Mouse (Mus musculus) kidney, embryonic 14.5 days (tissue): ENCODE measurements around the gene Susd6. TPM values are rescaled to one million over a fixed set of nuclear protein-coding genes. Genes with fewer than 3 reads are reported as not detected.

Experiments
- ATAC-seq: fragments of 200-750 bp; cut with Nextera tagmentation; 2 replicates; pipeline ENCODE4 v1.8.0; 2017; ENCODE audit warnings: moderate number of reproducible peaks, mild to moderate bottlenecking, moderate TSS enrichment, moderate library complexity; ENCODE audit not compliant: low FRiP score, low TSS enrichment
- H3K27ac ChIP-seq: fragments of 300-500 bp; sonication (generic); 2 replicates; pipeline ENCODE4 v1.5.1; 2014; ENCODE audit warnings: low read depth, mild to moderate bottlenecking, low read length, moderate library complexity, mixed read lengths
- H3K27me3 ChIP-seq: fragments of 300-500 bp; sonication (generic); 2 replicates; pipeline ENCODE4 v1.6.1; 2014; ENCODE audit warnings: mild to moderate bottlenecking, low read length; ENCODE audit not compliant: control insufficient read depth, insufficient read depth
- H3K36me3 ChIP-seq: fragments of 300-500 bp; sonication (generic); 2 replicates; pipeline ENCODE4 v1.6.1; 2014; ENCODE audit warnings: low read length, mixed read lengths; ENCODE audit not compliant: control insufficient read depth, insufficient read depth
- H3K4me1 ChIP-seq: fragments of 300-500 bp; sonication (generic); 2 replicates; pipeline ENCODE4 v1.6.1; 2014; ENCODE audit warnings: low read length, mixed read lengths; ENCODE audit not compliant: control insufficient read depth, insufficient read depth
- H3K4me2 ChIP-seq: fragments of 300-500 bp; sonication (generic); replicated peaks from 2 replicates; pipeline ENCODE4 v1.6.1; 2014; ENCODE audit warnings: low read depth, mild to moderate bottlenecking, low read length
- H3K4me3 ChIP-seq: fragments of 300-500 bp; sonication (generic); 2 replicates; pipeline ENCODE4 v1.5.1; 2014; ENCODE audit warnings: mild to moderate bottlenecking, low read length
- H3K9ac ChIP-seq: fragments of 300-500 bp; sonication (generic); 2 replicates; pipeline ENCODE4 v1.6.1; 2014; ENCODE audit warnings: low read depth, mild to moderate bottlenecking, low read length, moderate library complexity
- H3K9me3 ChIP-seq: fragments of 300-500 bp; sonication (generic); 2 replicates; pipeline ENCODE4 v1.6.1; 2016; ENCODE audit warnings: low read length; ENCODE audit not compliant: control insufficient read depth
- WGBS: fragments of 180-500 bp; shearing (Covaris S2); extraction: QIAGEN DNeasy Blood & Tissue Kit; methylation state at CpG from one replicate; pipeline ENCODE4 v1.1.7; 2014; 5-methylcytosine and 5-hydroxymethylcytosine counted together
- polyA plus RNA-seq: library from polyadenylated mRNA; unstranded; fragments of >200 nt; fragmentation: Nextera tagmentation; extraction: Ambion mirVana; gene quantifications from 2 replicates; pipeline ENCODE4 v1.2.1, GENCODE M21; 2014

Gene Susd6
- 7.5 and 15.6 TPM in 2 replicates for polyA plus RNA-seq

DNA sequence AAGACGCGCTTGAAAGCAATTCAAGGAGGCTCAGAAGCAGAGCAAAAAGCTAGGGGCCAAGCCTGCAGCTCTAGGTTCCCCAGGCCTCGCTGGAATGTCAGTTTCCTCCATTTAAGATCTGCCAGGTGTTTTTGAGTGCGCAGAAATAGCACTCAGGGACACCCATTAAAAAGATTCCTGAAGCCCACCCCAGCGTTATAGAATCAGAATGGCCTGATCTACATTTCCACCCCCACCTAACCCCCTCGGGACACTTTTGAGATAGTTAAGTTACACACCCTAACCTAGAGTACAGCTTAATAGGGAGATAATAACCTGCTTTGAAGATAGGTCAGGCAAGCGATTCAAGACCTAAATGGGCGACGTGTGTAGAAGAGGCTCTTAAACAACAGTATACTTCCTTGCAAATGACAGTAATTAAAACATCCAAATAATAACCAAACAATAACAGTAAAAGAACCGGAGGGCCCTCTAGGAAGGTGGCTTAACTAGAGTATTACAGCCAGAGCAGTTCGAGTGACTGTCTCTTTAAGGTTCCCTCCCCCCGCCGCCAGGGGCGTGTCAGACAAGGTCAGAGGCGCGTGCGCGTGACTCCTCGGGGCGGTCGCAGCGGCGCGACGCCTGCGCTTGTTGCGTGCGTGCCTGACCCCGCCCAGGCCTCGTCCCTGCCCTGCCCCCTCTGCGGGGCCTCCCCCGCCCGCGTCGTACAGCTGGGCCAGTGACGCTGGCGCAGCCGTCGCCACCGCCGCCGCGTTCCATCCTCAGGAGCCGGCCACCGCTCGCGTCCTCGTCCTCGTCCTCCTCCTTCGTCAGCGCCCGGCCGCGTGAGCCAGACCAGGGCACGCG, at the start of gene Susd6:
Gene Susd6, plus strand, starts transcription at position 662 of the 846 bp plus-strand sequence.
- H3K27me3 ChIP-seq: no peaks in the 10 kb centered on the region
- H3K4me3 ChIP-seq: peak within 1 kb of the TSS; percentile 92
- H3K4me1 ChIP-seq: peaks cover 12% of the 10 kb centered on the region; the same call in 1 of the 2 replicates
- WGBS: 2% methylated on average over 55 of the region's 56 CpGs
- peak within 1 kb of the TSS; percentile 83 for H3K27ac ChIP-seq
- peak; percentile 99 for ATAC-seq
- peak within 1 kb of the TSS; percentile 72 for H3K4me2 ChIP-seq
- peak within 1 kb of the TSS; percentile 89 for H3K9ac ChIP-seq
- no peaks in the 10 kb centered on the region for H3K9me3 ChIP-seq
- no peaks in the 10 kb centered on the region for H3K36me3 ChIP-seq

DNA sequence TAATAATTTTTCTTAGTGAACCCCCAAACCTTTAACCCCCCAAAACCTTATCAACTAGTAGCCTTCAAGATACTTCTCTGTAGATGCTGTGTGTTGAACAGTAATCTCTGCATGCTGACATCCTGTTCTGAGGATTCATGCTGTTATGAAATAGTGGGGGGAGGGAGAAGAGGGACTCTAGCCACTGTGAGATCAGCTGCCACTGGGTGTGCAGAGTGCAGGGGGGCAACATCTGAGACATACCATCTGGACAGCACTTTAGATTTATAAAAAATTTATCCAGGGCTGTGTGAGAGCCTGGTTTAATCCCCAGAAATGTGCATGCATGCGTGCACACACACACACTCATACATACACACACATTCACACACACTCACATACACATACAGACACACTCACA, 45.7 kb upstream of the Susd6 start:
- H3K4me1 ChIP-seq: no peaks in the 10 kb centered on the region
- H3K9me3 ChIP-seq: no peaks in the 10 kb centered on the region
- H3K4me3 ChIP-seq: no peak overlapping the region
- no peak overlapping the region for H3K4me2 ChIP-seq
- no peaks in the 10 kb centered on the region; the same call in 1 of the 2 replicates for H3K27me3 ChIP-seq
- no peaks in the 10 kb centered on the region for H3K36me3 ChIP-seq
- no peak overlapping the region for H3K9ac ChIP-seq
- no peak for ATAC-seq
- WGBS: 85% methylated on average over 1 of the region's 1 CpGs
- no peak overlapping the region for H3K27ac ChIP-seq

DNA sequence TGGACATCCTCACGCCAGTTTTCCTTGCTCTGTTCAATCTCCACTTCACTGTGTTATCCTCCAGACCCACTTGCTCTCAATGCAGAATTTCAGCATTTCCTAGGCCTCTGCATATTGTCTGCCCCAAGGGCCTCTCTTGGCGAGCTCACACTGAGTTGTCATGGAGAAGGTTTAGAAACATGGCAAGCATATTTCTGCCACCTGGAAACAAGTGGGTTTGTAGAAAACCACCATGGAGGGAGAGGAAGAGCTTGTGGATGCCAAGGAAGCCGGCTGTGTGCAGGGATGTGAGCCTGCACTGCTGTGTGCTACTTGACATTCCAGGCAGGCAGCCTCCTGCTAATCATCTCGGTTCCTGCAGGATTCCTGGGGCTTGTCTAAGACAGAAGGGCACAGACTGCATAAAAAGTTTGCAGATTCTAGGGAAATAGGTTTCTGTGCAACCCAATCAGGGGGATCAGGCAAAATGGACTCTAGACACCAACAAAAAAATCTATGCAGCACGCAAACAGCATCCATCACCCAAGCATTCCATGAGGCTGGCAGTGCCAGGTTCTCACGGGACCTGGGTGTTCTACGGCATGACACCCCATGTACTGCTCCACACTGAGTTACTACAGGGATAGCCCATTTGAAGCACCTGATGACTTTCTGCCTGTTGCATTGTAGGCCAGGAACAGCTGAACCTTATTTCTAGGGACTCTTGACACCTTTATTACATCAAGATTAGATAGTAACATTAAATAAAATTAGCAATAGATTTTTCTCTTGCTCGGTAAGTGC, 44.1 kb upstream of the Susd6 start:
- no peak overlapping the region for H3K27ac ChIP-seq
- no peaks in the 10 kb centered on the region for H3K4me1 ChIP-seq
- no peak overlapping the region for H3K4me2 ChIP-seq
- no peaks in the 10 kb centered on the region for H3K36me3 ChIP-seq
- no peak for ATAC-seq
- H3K4me3 ChIP-seq: no peak overlapping the region
- no peak overlapping the region for H3K9ac ChIP-seq
- no peaks in the 10 kb centered on the region for H3K9me3 ChIP-seq
- 63% methylated on average over 8 of the region's 8 CpGs for WGBS
- no peaks in the 10 kb centered on the region; the same call in 1 of the 2 replicates for H3K27me3 ChIP-seq

DNA sequence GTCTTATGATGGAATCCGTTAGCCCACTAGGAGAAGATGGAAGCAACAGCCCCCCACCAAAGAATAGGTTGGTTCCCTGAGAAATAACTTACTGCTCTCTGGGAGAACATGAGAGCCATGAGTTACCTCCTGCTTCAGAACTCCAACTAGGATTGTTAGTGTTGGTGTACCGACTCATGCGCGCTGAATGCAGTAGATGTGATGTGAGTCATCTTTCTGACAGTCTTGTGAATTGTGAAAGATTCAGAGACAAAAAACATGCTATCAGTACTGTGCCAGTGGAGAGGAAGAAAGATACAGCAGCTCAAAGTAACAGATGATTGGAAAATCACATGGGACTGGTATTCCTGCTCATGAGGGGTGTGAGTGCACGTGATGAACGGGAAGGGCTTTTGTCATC, 38.8 kb upstream of the Susd6 start:
- H3K9ac ChIP-seq: no peak overlapping the region
- ATAC-seq: no peak
- H3K36me3 ChIP-seq: no peaks in the 10 kb centered on the region
- no peaks in the 10 kb centered on the region for H3K9me3 ChIP-seq
- WGBS: 92% methylated on average over 6 of the region's 6 CpGs
- no peak overlapping the region for H3K4me3 ChIP-seq
- H3K27me3 ChIP-seq: peaks cover 9% of the 10 kb centered on the region; the same call in 1 of the 2 replicates
- H3K4me1 ChIP-seq: no peaks in the 10 kb centered on the region
- H3K27ac ChIP-seq: no peak overlapping the region
- H3K4me2 ChIP-seq: no peak overlapping the region

DNA sequence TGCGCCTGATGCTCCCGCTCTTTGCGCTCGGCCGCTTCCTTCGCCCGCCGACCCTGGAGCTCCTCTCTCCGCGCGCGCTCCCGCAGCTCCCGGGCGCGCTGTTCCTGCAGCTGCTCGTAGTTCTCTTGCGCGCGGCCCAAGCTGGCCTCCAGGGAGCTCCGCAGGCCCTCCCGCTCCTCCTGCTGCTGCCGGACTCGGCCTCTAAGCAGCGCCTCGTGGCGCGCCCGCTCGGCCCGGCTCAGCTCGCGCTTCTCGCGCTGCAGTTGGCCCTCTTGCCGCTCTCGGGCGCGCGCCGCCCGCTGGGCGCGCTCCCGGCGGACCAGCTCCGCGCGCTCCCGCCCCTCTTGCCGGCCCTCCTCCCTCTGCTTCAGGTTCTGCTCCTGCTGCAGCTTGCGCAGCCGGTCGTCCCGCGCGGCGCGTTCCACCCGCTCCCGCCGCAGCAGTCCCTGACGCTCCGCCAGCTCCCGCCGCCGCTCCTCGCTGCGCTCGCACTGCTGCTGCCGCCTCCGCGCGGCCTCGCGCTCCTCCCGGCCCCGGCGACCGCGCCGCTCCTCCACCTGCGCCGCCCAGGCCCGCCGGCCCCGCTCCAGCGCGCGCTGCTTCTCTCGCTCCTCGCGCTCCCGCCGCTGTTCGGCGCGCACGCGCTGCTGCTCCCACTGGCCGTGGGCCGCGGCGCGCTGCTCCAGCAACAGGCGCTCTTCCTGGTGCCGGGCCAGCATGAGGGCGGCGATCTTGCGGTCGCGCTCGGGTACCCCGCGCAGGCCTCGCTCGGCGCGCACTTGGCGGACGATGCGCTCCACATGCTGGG, 32.4 kb upstream of the Susd6 start:
- under 1% methylated on average over 117 of the region's 122 CpGs for WGBS
- Histone ChIP-seq H3K4me2 (peak overlapping the region; percentile 96), H3K4me1 (peaks cover 21% of the 10 kb centered on the region), H3K27me3 (peaks cover 56% of the 10 kb centered on the region), H3K9ac (peak overlapping the region; percentile 65), H3K27ac (no peak overlapping the region), H3K4me3 (peak overlapping the region; percentile 46), H3K9me3 (no peaks in the 10 kb centered on the region), H3K36me3 (no peaks in the 10 kb centered on the region)
- peak; percentile 86 for ATAC-seq

DNA sequence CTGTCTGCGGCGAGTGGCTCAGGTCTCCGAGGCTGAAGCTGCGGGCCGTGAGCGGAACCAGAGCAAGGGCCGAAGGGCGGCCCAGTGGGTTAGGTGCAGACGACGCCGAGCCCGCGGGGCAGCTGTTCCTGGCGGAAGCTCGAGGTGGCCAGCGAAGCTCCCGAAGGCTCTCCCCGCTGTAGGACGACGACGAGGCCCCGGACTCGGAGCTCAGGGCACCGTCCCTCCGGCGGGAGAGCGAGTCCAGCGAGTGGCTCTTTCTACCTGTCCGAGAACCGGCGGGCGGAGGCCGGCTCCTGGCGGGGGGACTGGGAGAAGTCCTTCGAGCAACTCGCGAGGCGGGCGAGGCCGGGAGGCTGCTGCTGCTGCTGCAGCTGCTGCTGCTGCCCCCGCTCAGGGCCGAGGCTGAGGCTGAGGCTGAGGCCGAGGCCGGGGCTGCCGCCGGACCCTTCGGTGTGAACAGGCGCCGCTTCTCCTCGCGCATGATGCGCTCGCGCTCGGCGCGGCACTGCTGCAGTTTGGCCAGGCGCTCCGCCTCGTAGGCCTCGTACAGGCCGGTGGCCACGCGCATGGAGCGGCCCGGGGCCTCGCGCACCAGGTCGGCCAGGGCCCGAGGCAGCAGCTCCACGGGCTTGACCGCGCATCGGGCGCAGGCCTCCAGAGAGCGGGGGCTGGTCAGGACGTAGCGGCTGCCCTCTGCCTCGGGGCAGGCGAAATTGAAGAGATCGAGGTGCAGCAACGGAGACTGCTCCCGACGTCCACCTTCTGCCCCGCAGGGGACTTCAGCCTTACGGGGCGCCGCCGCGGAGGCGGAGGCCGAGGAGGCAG, 31.5 kb upstream of the Susd6 start:
- Histone ChIP-seq H3K9ac (peak overlapping the region; percentile 65), H3K4me1 (peaks cover 21% of the 10 kb centered on the region), H3K36me3 (no peaks in the 10 kb centered on the region), H3K9me3 (no peaks in the 10 kb centered on the region), H3K27me3 (peaks cover 56% of the 10 kb centered on the region), H3K4me3 (peak overlapping the region; percentile 46), H3K27ac (no peak overlapping the region), H3K4me2 (peak overlapping the region; percentile 96)
- 6% methylated on average over 90 of the region's 92 CpGs for WGBS
- peak; percentile 25; the same call in 1 of the 2 replicates for ATAC-seq

DNA sequence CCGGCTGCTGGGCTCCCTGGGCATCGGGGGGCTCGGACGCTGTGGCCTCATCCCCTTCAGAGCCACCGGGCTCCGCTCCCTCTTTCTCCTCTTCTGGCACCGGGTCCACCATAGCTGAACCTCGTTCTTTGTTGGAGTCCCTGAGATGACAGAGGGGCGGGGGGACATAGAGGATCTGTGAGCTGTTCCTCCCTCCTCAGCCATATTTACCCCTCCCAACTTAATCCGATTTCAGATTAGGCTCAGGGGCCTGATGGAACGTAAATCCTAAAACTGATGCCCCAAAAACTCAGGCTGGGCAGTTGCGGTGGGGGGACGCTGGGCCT, 31.0 kb upstream of the Susd6 start:
- H3K4me2 ChIP-seq: peak overlapping the region; percentile 96
- H3K27me3 ChIP-seq: peaks cover 56% of the 10 kb centered on the region
- WGBS: 16% methylated on average over 12 of the region's 13 CpGs
- peaks cover 21% of the 10 kb centered on the region for H3K4me1 ChIP-seq
- H3K9me3 ChIP-seq: no peaks in the 10 kb centered on the region
- H3K27ac ChIP-seq: no peak overlapping the region
- peak overlapping the region; percentile 65; the same call in 1 of the 2 replicates for H3K9ac ChIP-seq
- ATAC-seq: no peak
- no peaks in the 10 kb centered on the region for H3K36me3 ChIP-seq
- H3K4me3 ChIP-seq: peak overlapping the region; percentile 46
